Mouse (Mus musculus): ENCODE measurements at regions not wholly inside any gene's neighbourhood (a gene's known extent, or its start where the extent isn't known, plus 50 kb on each side); places are given as distances from the start of the nearest gene placed in this dataset.

- no peak overlapping the region for H3K9ac ChIP-seq (ENCODE audit: low read depth, low read length)
- no peak overlapping the region for H3K27ac ChIP-seq (ENCODE audit: low read depth, low read length)
- WGBS = 86% methylated on average over 14 of the region's 14 CpGs
- no peaks in the 10 kb centered on the region for H3K27me3 ChIP-seq (replicated peaks; ENCODE audit: control insufficient read depth, insufficient read depth, low read length)
- ATAC-seq = no peak
- H3K9me3 ChIP-seq (ENCODE audit: control insufficient read depth) = no peaks in the 10 kb centered on the region
- no peak for TF ChIP-seq CTCF (IDR thresholded peaks at IDR 0.05; ENCODE audit: low read depth)
- H3K4me1 ChIP-seq (replicated peaks; ENCODE audit: control insufficient read depth, insufficient read depth, low read length) = peaks cover 3% of the 10 kb centered on the region; the same call in 1 of the 2 replicates
- H3K4me2 ChIP-seq (replicated peaks; ENCODE audit: low read depth) = no peak overlapping the region
- H3K4me3 ChIP-seq (ENCODE audit: low read depth, low read length) = no peak overlapping the region
- no peaks in the 10 kb centered on the region for H3K36me3 ChIP-seq (ENCODE audit: control insufficient read depth, insufficient read depth)
Observed at GRCm38 (mm10) chr4:53316796-53317452, 123.3 kb upstream of the Slc44a1 start.

- no peaks in the 10 kb centered on the region for H3K9me3 ChIP-seq (ENCODE audit: control insufficient read depth)
- 55% methylated on average over 13 of the region's 13 CpGs for WGBS
- ATAC-seq = no peak
- H3K27ac ChIP-seq (ENCODE audit: low read depth, low read length) = peak overlapping the region; percentile 46; the same call in 1 of the 2 replicates
- H3K27me3 ChIP-seq (replicated peaks; ENCODE audit: control insufficient read depth, insufficient read depth, low read length) = no peaks in the 10 kb centered on the region
- H3K9ac ChIP-seq (ENCODE audit: low read depth, low read length) = no peak overlapping the region
- H3K4me3 ChIP-seq (ENCODE audit: low read depth, low read length) = no peak overlapping the region
- no peak for TF ChIP-seq CTCF (IDR thresholded peaks at IDR 0.05; ENCODE audit: low read depth)
- H3K4me1 ChIP-seq (replicated peaks; ENCODE audit: control insufficient read depth, insufficient read depth, low read length) = peaks cover 3% of the 10 kb centered on the region; the same call in 1 of the 2 replicates
- no peak overlapping the region for H3K4me2 ChIP-seq (replicated peaks; ENCODE audit: low read depth)
- H3K36me3 ChIP-seq (ENCODE audit: control insufficient read depth, insufficient read depth) = no peaks in the 10 kb centered on the region
Observed at GRCm38 (mm10) chr4:53315876-53316762, 124.1 kb upstream of the Slc44a1 start.

- H3K27ac ChIP-seq (ENCODE audit: low read depth, low read length) = peak overlapping the region; percentile 46; the same call in 1 of the 2 replicates
- H3K27me3 ChIP-seq (replicated peaks; ENCODE audit: control insufficient read depth, insufficient read depth, low read length) = no peaks in the 10 kb centered on the region
- peaks cover 3% of the 10 kb centered on the region; the same call in 1 of the 2 replicates for H3K4me1 ChIP-seq (replicated peaks; ENCODE audit: control insufficient read depth, insufficient read depth, low read length)
- no peak for ATAC-seq
- H3K4me3 ChIP-seq (ENCODE audit: low read depth, low read length) = no peak overlapping the region
- WGBS = 52% methylated on average over 7 of the region's 7 CpGs
- H3K9me3 ChIP-seq (ENCODE audit: control insufficient read depth) = no peaks in the 10 kb centered on the region
- no peaks in the 10 kb centered on the region for H3K36me3 ChIP-seq (ENCODE audit: control insufficient read depth, insufficient read depth)
- no peak overlapping the region for H3K4me2 ChIP-seq (replicated peaks; ENCODE audit: low read depth)
- H3K9ac ChIP-seq (ENCODE audit: low read depth, low read length) = no peak overlapping the region
- no peak for TF ChIP-seq CTCF (IDR thresholded peaks at IDR 0.05; ENCODE audit: low read depth)
Observed at GRCm38 (mm10) chr4:53315121-53315875, 124.9 kb upstream of the Slc44a1 start.

- Histone ChIP-seq H3K36me3 (ENCODE audit: control insufficient read depth, insufficient read depth) (no peaks in the 10 kb centered on the region), H3K4me2 (replicated peaks; ENCODE audit: low read depth) (no peak overlapping the region), H3K27me3 (replicated peaks; ENCODE audit: control insufficient read depth, insufficient read depth, low read length) (no peaks in the 10 kb centered on the region), H3K4me3 (ENCODE audit: low read depth, low read length) (no peak overlapping the region), H3K9ac (ENCODE audit: low read depth, low read length) (no peak overlapping the region), H3K27ac (ENCODE audit: low read depth, low read length) (no peak overlapping the region), H3K9me3 (ENCODE audit: control insufficient read depth) (no peaks in the 10 kb centered on the region), H3K4me1 (replicated peaks; ENCODE audit: control insufficient read depth, insufficient read depth, low read length) (peaks cover 3% of the 10 kb centered on the region; the same call in 1 of the 2 replicates)
- no peak for TF ChIP-seq CTCF (IDR thresholded peaks at IDR 0.05; ENCODE audit: low read depth)
- 90% methylated on average over 8 of the region's 8 CpGs for WGBS
- no peak for ATAC-seq
Observed at GRCm38 (mm10) chr4:53314076-53314475, 126.1 kb upstream of the Slc44a1 start.

GRCm38 (mm10) chr4:53307121-53307520 lies 133.1 kb upstream of the Slc44a1 start:
- TF ChIP-seq CTCF (IDR thresholded peaks at IDR 0.05; ENCODE audit: low read depth) = no peak
- Histone ChIP-seq H3K4me3 (ENCODE audit: low read depth, low read length) (no peak overlapping the region), H3K4me2 (replicated peaks; ENCODE audit: low read depth) (no peak overlapping the region), H3K9ac (ENCODE audit: low read depth, low read length) (no peak overlapping the region), H3K27ac (ENCODE audit: low read depth, low read length) (no peak overlapping the region), H3K9me3 (ENCODE audit: control insufficient read depth) (no peaks in the 10 kb centered on the region), H3K4me1 (replicated peaks; ENCODE audit: control insufficient read depth, insufficient read depth, low read length) (no peaks in the 10 kb centered on the region), H3K27me3 (replicated peaks; ENCODE audit: control insufficient read depth, insufficient read depth, low read length) (no peaks in the 10 kb centered on the region), H3K36me3 (ENCODE audit: control insufficient read depth, insufficient read depth) (no peaks in the 10 kb centered on the region)
- 47% methylated on average over 4 of the region's 4 CpGs for WGBS
- ATAC-seq = no peak
